Mouse (Mus musculus): ENCODE measurements around the gene Tada2b. TPM values are rescaled to one million over a fixed set of nuclear protein-coding genes. Genes with fewer than 3 reads are reported as not detected.

The Tada2b gene
- polyA plus RNA-seq, 1 experiment: 19.2 TPM

- no peaks in the 10 kb centered on the region for H3K4me1 ChIP-seq (ENCODE audit: control insufficient read depth, insufficient read depth, low read length)
- no peak for DNase-seq
- TF ChIP-seq CTCF (IDR thresholded peaks at IDR 0.05; ENCODE audit: borderline replicate concordance, insufficient read depth, low read depth, low read length): no peak
- TF ChIP-seq POLR2A (IDR thresholded peaks at IDR 0.05; ENCODE audit: borderline replicate concordance, insufficient read depth, low read length): no peak
- H3K27me3 ChIP-seq (ENCODE audit: control insufficient read depth, insufficient read depth, low read length): no peaks in the 10 kb centered on the region; the same call in 1 of the 2 replicates
- H3K27ac ChIP-seq (ENCODE audit: insufficient read depth, low read length): no peak overlapping the region
- 77% methylated on average over 6 of the region's 6 CpGs for whole genome bisulfite sequencing
- H3K4me3 ChIP-seq (replicated peaks; ENCODE audit: insufficient read depth, low read depth, low read length): no peak overlapping the region
These were observed 31.3 kb downstream of the Tada2b start for GRCm38 (mm10) chr5:36452821-36453220.

DNA sequence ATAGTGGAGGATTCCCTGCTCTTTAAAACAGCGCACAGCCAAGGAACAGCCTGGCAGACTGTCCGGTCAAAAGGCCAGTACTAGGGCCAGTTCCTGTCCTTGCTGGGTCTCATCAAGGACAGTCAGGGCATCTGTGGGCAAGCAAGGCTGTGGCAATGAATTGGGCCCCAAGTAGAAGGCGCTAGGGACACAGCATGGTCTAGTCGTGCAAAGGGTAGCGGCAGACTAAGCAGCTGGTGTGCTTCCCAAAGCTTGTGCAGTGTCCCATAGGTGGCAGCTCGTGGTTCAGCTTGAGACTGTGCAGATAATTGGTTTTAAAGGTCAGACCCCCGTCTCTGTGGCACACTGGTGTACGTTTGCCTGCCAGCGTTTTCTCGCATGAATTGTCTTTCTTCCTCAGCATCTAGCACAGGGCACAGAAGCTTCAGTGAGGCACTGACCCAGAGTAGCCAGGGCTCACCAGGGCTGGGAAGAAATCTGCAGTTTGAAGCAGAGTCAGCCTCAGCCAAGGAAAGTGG is 32.2 kb downstream of the Tada2b start:
- no peak overlapping the region for H3K4me3 ChIP-seq (replicated peaks; ENCODE audit: insufficient read depth, low read depth, low read length)
- no peaks in the 10 kb centered on the region for H3K4me1 ChIP-seq (ENCODE audit: control insufficient read depth, insufficient read depth, low read length)
- no peak overlapping the region for H3K27ac ChIP-seq (ENCODE audit: insufficient read depth, low read length)
- WGBS: 33% methylated on average over 10 of the region's 10 CpGs
- no peaks in the 10 kb centered on the region; the same call in 1 of the 2 replicates for H3K27me3 ChIP-seq (ENCODE audit: control insufficient read depth, insufficient read depth, low read length)
- TF ChIP-seq CTCF (IDR thresholded peaks at IDR 0.05; ENCODE audit: borderline replicate concordance, insufficient read depth, low read depth, low read length) (no peak), POLR2A (IDR thresholded peaks at IDR 0.05; ENCODE audit: borderline replicate concordance, insufficient read depth, low read length) (no peak)
- no peak for DNase-seq

DNA sequence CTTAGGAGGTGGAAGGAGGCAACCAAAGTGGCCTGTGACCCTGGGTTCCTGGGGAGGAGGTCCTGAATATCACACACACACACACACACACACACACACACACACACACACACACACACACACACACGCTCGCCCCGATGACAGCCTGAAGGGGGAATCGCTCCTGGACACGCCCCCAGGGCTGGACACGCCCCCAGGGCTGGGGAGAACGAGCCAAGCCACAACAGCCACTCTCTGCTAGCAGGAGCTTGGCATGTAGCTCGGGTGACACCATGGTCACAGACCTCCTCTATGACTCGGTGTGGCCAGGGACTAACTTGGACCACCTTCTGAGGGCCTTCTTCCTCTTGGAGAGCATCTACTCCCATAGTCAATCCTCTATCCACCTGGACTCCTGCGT is 33.0 kb downstream of the Tada2b start:
- H3K27me3 ChIP-seq (ENCODE audit: control insufficient read depth, insufficient read depth, low read length): no peaks in the 10 kb centered on the region; the same call in 1 of the 2 replicates
- 23% methylated on average over 10 of the region's 10 CpGs for WGBS
- TF ChIP-seq POLR2A (IDR thresholded peaks at IDR 0.05; ENCODE audit: borderline replicate concordance, insufficient read depth, low read length): no peak
- TF ChIP-seq CTCF (IDR thresholded peaks at IDR 0.05; ENCODE audit: borderline replicate concordance, insufficient read depth, low read depth, low read length): no peak
- H3K4me1 ChIP-seq (ENCODE audit: control insufficient read depth, insufficient read depth, low read length): no peaks in the 10 kb centered on the region
- H3K4me3 ChIP-seq (replicated peaks; ENCODE audit: insufficient read depth, low read depth, low read length): no peak overlapping the region
- no peak overlapping the region for H3K27ac ChIP-seq (ENCODE audit: insufficient read depth, low read length)
- DNase-seq: no peak

DNA sequence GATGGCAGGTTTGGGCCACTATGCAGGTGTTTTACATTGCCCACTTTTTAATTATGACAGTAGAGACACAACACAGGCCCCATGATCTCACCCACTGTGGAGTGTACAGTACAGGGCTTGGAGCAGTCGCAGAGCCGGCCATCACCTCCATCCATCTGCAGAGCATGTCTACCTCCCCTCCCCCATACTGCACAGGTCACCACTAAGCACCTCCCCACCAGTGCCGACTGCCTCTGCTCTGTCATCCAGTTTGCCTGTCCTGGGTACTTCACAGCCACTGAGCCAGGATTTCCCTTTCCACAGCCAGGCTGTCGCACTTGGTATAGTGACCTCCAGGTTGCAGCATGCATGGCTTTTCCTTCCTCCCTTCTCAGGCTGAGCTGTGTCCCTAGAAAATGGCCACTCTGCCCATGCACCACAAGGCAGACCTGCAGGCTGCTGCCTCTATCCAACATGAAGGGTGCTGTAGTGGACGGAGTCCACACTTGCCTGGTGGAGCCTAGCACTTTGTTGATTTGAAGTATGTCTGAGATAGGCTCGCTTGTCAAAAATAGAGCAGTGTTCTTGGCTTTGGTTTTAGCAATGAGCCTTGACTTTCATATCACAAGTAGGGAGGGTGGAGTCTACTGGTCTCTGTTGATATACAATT is 34.3 kb downstream of the Tada2b start:
- no peak overlapping the region for H3K4me3 ChIP-seq (replicated peaks; ENCODE audit: insufficient read depth, low read depth, low read length)
- WGBS: 89% methylated on average over 6 of the region's 6 CpGs
- no peak for TF ChIP-seq POLR2A (IDR thresholded peaks at IDR 0.05; ENCODE audit: borderline replicate concordance, insufficient read depth, low read length)
- TF ChIP-seq CTCF (IDR thresholded peaks at IDR 0.05; ENCODE audit: borderline replicate concordance, insufficient read depth, low read depth, low read length): no peak
- no peaks in the 10 kb centered on the region for H3K27me3 ChIP-seq (ENCODE audit: control insufficient read depth, insufficient read depth, low read length)
- DNase-seq: no peak
- no peak overlapping the region for H3K27ac ChIP-seq (ENCODE audit: insufficient read depth, low read length)
- H3K4me1 ChIP-seq (ENCODE audit: control insufficient read depth, insufficient read depth, low read length): peaks cover 5% of the 10 kb centered on the region

- WGBS: 93% methylated on average over 12 of the region's 12 CpGs
- no peaks in the 10 kb centered on the region for H3K27me3 ChIP-seq (ENCODE audit: control insufficient read depth, insufficient read depth, low read length)
- no peak overlapping the region for H3K27ac ChIP-seq (ENCODE audit: insufficient read depth, low read length)
- TF ChIP-seq POLR2A (IDR thresholded peaks at IDR 0.05; ENCODE audit: borderline replicate concordance, insufficient read depth, low read length): no peak
- no peak for TF ChIP-seq CTCF (IDR thresholded peaks at IDR 0.05; ENCODE audit: borderline replicate concordance, insufficient read depth, low read depth, low read length)
- no peak overlapping the region for H3K4me3 ChIP-seq (replicated peaks; ENCODE audit: insufficient read depth, low read depth, low read length)
- H3K4me1 ChIP-seq (ENCODE audit: control insufficient read depth, insufficient read depth, low read length): peaks cover 12% of the 10 kb centered on the region
- DNase-seq: no peak
These were observed 36.2 kb downstream of the Tada2b start for GRCm38 (mm10) chr5:36447872-36448271.

DNA sequence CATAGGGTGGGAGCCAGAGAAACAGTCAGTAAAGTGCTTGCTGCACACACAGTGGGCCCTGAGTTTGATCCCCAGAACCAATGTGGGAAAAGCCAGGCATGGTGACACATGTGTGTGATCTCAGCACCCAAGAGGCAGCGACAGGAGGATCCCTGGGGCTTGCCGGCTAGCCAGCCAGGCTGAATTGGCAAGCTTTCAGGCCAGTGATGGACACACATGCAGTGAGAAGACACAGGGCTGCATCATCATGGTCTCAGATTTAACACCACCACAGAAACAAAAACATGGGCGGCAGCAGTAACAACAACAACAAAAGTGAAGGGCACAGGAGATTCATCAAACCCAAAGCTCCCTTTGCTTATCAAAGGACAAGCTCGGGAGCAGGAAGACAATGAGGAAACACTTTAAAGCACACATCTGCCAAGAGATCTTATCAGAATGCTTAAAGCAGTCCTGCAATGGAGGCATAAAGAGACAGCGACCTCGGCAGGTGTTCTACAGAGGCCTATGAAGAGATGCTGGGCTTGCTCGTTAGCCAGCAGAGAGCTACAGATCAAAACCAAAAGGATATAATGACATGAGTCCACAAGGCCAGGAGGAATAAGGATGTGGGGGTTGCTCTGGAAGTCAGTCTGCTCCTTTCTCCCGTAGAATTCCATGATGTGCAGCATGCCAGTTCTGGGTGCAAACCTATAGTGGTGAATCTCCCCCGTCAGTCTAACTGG is 37.8 kb downstream of the Tada2b start:
- no peak for DNase-seq
- Histone ChIP-seq H3K27ac (ENCODE audit: insufficient read depth, low read length) (no peak overlapping the region), H3K4me3 (replicated peaks; ENCODE audit: insufficient read depth, low read depth, low read length) (no peak overlapping the region), H3K27me3 (ENCODE audit: control insufficient read depth, insufficient read depth, low read length) (no peaks in the 10 kb centered on the region), H3K4me1 (ENCODE audit: control insufficient read depth, insufficient read depth, low read length) (peaks cover 12% of the 10 kb centered on the region)
- TF ChIP-seq POLR2A (IDR thresholded peaks at IDR 0.05; ENCODE audit: borderline replicate concordance, insufficient read depth, low read length): no peak
- no peak for TF ChIP-seq CTCF (IDR thresholded peaks at IDR 0.05; ENCODE audit: borderline replicate concordance, insufficient read depth, low read depth, low read length)
- WGBS: 51% methylated on average over 9 of the region's 9 CpGs

DNA sequence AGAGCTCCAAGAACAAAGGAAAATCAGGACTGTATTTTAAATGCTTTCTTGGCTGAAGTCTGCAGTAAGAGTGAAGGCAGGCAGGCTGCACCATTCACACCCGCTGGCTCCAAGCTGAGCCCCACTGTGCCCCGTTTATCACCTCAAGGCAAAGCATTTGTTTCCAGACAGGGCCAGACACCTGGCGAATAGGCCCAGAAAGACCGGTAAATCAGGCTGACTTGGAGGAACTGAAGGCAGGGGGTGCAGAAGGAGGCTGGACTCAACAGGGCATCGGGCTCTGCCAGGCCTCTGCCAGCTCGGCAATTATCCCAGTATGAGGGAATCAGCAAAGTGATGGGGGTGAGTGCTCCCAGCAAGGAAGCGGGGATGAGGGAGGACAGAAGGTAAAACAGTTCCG is 39.1 kb downstream of the Tada2b start:
- Histone ChIP-seq H3K4me3 (replicated peaks; ENCODE audit: insufficient read depth, low read depth, low read length) (no peak overlapping the region), H3K4me1 (ENCODE audit: control insufficient read depth, insufficient read depth, low read length) (peaks cover 12% of the 10 kb centered on the region), H3K27me3 (ENCODE audit: control insufficient read depth, insufficient read depth, low read length) (no peaks in the 10 kb centered on the region), H3K27ac (ENCODE audit: insufficient read depth, low read length) (no peak overlapping the region)
- TF ChIP-seq POLR2A (IDR thresholded peaks at IDR 0.05; ENCODE audit: borderline replicate concordance, insufficient read depth, low read length) (no peak), CTCF (IDR thresholded peaks at IDR 0.05; ENCODE audit: borderline replicate concordance, insufficient read depth, low read depth, low read length) (no peak)
- WGBS: 5% methylated on average over 8 of the region's 8 CpGs
- DNase-seq: peak; percentile 69 to 78

DNA sequence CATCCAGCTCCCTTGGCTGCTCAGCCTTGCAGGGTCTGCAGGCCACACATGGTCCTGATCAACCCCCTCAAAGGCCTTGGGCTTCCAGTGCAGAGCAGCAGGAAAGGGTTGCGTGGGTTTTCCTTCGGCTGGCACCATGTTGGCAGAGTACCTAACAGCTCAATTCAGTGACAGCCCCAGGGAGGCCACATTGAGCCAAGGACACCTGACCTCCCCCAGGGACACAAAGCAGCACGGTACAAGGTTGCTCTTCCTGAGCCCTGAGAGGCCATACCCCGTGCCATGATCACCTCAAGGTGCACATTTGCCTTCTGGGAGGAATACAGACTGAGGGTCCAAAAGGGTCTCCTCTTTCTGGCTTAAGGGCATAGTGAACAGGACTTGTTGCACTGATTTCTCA is 39.5 kb downstream of the Tada2b start:
- no peaks in the 10 kb centered on the region for H3K27me3 ChIP-seq (ENCODE audit: control insufficient read depth, insufficient read depth, low read length)
- H3K27ac ChIP-seq (ENCODE audit: insufficient read depth, low read length): no peak overlapping the region
- 12% methylated on average over 4 of the region's 4 CpGs for WGBS
- peaks cover 12% of the 10 kb centered on the region for H3K4me1 ChIP-seq (ENCODE audit: control insufficient read depth, insufficient read depth, low read length)
- no peak overlapping the region for H3K4me3 ChIP-seq (replicated peaks; ENCODE audit: insufficient read depth, low read depth, low read length)
- DNase-seq: peak in 1 of 2 experiments; percentile 19
- TF ChIP-seq POLR2A (IDR thresholded peaks at IDR 0.05; ENCODE audit: borderline replicate concordance, insufficient read depth, low read length) (no peak), CTCF (IDR thresholded peaks at IDR 0.05; ENCODE audit: borderline replicate concordance, insufficient read depth, low read depth, low read length) (no peak)
